Mouse (Mus musculus) forelimb bud, embryonic 11.5 days (tissue): ENCODE measurements at regions not wholly inside any gene's neighbourhood (a gene's known extent, or its start where the extent isn't known, plus 50 kb on each side); places are given as distances from the start of the nearest gene placed in this dataset.
A peak's percentile ranks its signal among the peaks of the same experiment; 100 is the strongest.

Experiments
- DNase-seq: peaks from one replicate; pipeline ENCODE4 v3.0.0-alpha.2; 2012; ENCODE audit warnings: low read depth, low spot score

- no peak for DNase-seq
These were observed 164.7 kb upstream of the Fam98a start for GRCm38 (mm10) chr17:75716458-75716857.

DNA sequence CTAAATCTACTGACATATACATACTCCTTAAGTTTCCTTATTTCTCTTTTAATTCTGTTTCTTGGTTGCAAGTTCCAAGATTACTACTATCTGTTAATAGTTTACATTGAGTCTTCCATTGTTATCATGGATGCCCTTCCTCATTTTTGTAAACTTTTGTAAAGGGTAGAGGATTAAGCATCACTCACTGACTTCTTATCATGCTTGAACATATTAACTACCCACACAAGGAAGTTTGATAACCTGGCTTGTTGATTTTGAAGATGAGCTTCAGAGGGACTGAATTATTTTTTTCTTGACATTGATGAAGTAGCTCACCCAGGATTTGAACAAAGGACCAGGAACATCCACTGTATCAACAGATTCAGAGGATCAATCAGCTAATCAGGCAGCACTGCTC, 162.8 kb upstream of the Fam98a start:
- no peak for DNase-seq

GRCm38 (mm10) chr17:75714059-75714458, 162.3 kb upstream of the Fam98a start:
- no peak for DNase-seq

- DNase-seq, result no peak
These were observed 155.9 kb upstream of the Fam98a start for GRCm38 (mm10) chr17:75707687-75708086.

DNA sequence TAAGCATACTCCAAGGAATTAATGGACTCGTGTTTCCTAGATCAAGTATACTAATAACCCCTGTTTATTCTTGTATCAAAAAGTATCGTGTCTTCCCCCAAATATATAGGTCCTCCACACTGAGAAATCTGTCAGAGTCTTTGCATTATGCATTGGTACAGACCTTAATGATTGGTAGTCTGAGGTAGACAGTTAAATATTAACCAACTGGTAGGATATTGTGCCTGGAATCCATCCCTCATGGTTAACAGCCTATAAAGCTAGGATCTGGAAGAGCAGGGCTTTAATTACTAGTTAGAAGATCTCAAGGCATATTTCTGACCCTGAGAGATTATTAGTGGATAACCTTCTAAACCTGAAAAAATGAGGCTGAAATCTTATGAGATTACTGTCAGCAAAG, 153.6 kb upstream of the Fam98a start:
- no peak for DNase-seq

- peak; percentile 8 for DNase-seq
These were observed 152.1 kb upstream of the Fam98a start for GRCm38 (mm10) chr17:75703865-75704264.

DNA sequence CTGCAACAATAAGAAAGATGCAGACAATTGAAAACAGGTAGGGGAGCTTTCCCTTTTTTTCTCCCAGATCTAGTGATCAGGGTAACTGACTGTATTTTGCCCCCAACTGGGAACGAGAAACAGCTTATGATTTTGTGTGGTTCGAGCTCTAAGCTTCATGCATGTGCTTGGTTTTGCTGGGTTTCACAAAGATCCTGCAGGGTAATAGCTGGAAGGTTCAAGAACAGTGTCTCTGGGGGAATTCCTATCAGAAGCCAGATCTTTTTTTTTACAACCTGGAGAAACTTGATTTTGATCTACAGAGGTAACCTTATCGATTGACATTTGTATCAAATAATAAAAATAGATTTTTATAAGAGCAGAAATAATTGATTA, 145.0 kb upstream of the Fam98a start:
- DNase-seq, result no peak

- DNase-seq, result no peak
These were observed 144.5 kb upstream of the Fam98a start for GRCm38 (mm10) chr17:75696103-75696728.

- DNase-seq, result no peak
These were observed 134.2 kb upstream of the Fam98a start for GRCm38 (mm10) chr17:75685927-75686326.

GRCm38 (mm10) chr17:75646982-75647381, 95.2 kb upstream of the Fam98a start:
- DNase-seq, result no peak

DNA sequence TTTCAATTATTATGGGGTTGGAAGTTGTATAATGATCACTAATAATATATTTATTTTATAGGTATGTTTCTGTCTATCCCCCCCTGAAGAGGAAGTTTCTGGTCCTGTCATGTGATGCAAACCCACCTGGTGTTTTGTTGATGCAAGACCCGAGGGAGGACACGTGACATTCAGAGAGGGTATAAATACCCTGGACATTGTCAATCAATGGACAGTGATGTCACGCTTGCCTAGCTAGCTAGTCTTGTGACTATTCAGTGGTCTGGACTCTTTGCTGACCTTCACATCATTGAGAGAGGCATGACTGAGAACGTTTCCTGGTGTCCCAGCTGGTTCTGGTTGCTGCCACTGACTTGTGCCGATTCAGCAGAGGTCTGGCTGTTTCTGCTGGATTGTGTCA, 93.0 kb upstream of the Fam98a start:
- DNase-seq, result no peak

DNA sequence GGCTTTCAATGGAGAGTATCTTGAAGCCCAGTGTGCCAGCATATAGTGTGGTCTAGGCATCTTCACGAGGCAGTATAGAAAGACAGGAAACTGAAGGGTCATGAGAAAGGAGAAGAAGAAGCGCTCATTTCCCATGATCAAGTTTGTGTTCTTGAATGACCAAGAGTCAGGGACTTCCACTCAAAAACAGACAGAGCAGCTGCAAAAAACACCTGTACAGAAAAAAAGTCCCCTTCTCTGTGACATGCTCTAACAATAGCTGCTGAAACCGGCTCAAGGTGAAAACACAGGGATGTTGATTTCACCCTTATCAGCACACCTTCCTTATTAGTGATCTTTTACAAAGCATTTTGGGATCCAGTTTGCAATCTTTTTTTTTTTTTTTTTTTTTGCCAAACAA, 90.6 kb upstream of the Fam98a start:
- no peak for DNase-seq

GRCm38 (mm10) chr17:75641010-75641498, 89.3 kb upstream of the Fam98a start:
- DNase-seq, result no peak

DNA sequence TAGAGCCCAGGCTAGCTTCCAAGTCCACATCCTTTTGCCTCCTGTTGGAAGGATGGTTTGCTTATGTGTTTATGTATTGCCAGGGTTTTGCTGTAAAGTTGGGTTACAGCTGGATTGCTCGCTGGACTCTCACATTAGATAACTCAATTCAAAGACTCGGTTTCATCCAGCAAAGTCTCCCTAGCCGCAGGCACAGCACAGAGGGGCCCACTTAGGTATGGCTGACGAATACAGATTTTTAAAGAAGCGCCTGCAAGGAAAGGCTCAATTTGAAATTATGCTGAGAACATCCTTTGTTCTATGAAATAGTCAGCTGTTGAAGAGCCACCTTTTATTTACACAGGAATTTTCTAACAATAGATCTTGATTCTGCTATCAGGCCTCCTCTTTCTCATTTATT, 88.8 kb upstream of the Fam98a start:
- DNase-seq, result no peak

DNA sequence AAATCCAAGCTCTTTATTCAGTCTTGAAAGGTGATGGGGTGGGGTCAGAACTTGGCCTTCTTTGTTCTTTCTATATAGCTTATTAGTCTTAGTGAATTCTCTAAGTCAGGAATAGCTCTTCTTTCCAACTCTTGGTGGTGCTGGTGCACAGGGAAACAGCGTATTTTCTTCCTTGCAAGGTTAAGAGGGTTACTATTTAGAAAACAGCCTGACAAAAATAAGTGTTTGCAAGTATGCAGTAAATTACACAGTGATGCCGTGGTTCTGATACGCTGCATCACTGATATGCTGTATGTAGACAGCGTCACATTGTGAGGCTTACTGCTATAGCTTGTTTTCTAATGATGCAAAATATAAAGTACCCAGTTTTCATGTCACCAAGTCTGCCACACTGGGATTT, 78.1 kb upstream of the Fam98a start:
- no peak for DNase-seq

GRCm38 (mm10) chr17:75619472-75619871, 67.7 kb upstream of the Fam98a start:
- no peak for DNase-seq

DNA sequence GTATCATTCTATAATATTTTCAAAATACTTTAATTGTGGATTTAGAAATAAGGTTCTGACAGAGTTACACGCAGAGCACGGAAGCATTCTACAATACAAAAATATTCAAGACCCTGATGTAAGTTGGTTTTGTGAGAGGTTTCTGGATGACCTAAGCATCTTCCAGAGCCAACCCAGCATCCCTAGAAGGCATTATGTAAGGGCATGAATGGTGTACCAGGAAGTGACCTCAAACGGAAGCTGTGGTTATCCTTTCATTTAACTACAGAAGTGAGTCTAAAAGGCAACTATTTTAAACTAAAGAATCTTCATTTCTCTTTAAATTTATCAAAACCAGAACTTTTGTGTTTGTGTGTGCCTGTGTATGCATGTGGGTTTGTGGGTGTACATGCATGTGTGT, 66.8 kb upstream of the Fam98a start:
- DNase-seq, result no peak

GRCm38 (mm10) chr17:75617280-75617679, 65.5 kb upstream of the Fam98a start:
- DNase-seq, result peak; percentile 34

GRCm38 (mm10) chr17:75615335-75615734, 63.6 kb upstream of the Fam98a start:
- DNase-seq, result peak; percentile 19

- no peak for DNase-seq
These were observed 51.8 kb upstream of the Fam98a start for GRCm38 (mm10) chr17:75603417-75604086.
